Mouse (Mus musculus) layer of hippocampus, adult 11-12 months (tissue): ENCODE measurements around the gene Arl16.
"Not testable (repeated sequence)": the region's sequence is repeated elsewhere in the genome, so short reads cannot be mapped to it uniquely, and the experiment has no call there.

Source experiments
- DNase-seq: peaks from one replicate; pipeline ENCODE4 v3.0.0; 2022; ENCODE audit warnings: low spot score

The Arl16 gene

GRCm38 (mm10) chr11:120467051-120467735 lies at the start of gene Arl16:
Gene Arl16, minus strand, starts transcription at chr11:120467607.
- DNase-seq: peak; percentile 94

GRCm38 (mm10) chr11:120517147-120517546 lies 49.7 kb upstream of the Arl16 start:
- no peak for DNase-seq

GRCm38 (mm10) chr11:120515611-120516010 lies 48.2 kb upstream of the Arl16 start:
- peak; percentile 84 for DNase-seq

- DNase-seq: not testable (repeated sequence)
Observed at GRCm38 (mm10) chr11:120514262-120514661, 46.9 kb upstream of the Arl16 start.

- no peak for DNase-seq
Observed at GRCm38 (mm10) chr11:120512790-120513453, 45.5 kb upstream of the Arl16 start.

- DNase-seq: no peak
Observed at GRCm38 (mm10) chr11:120510375-120511030, 43.1 kb upstream of the Arl16 start.

- no peak for DNase-seq
Observed at GRCm38 (mm10) chr11:120509940-120510339, 42.5 kb upstream of the Arl16 start.

- DNase-seq: no peak
Observed at GRCm38 (mm10) chr11:120508290-120508870, 41.0 kb upstream of the Arl16 start.

- DNase-seq: no peak
Observed at GRCm38 (mm10) chr11:120507611-120508289, 40.3 kb upstream of the Arl16 start.

- no peak for DNase-seq
Observed at GRCm38 (mm10) chr11:120506899-120507298, 39.5 kb upstream of the Arl16 start.

- DNase-seq: no peak
Observed at GRCm38 (mm10) chr11:120505661-120506060, 38.3 kb upstream of the Arl16 start.

GRCm38 (mm10) chr11:120501701-120502100 lies 34.3 kb upstream of the Arl16 start:
- DNase-seq: no peak

GRCm38 (mm10) chr11:120501018-120501417 lies 33.6 kb upstream of the Arl16 start:
- no peak for DNase-seq

- no peak for DNase-seq
Observed at GRCm38 (mm10) chr11:120500357-120500756, 33.0 kb upstream of the Arl16 start.

- no peak for DNase-seq
Observed at GRCm38 (mm10) chr11:120499894-120500293, 32.5 kb upstream of the Arl16 start.

GRCm38 (mm10) chr11:120498891-120499290 lies 31.5 kb upstream of the Arl16 start:
- no peak for DNase-seq

GRCm38 (mm10) chr11:120498226-120498625 lies 30.8 kb upstream of the Arl16 start:
- no peak for DNase-seq

GRCm38 (mm10) chr11:120497436-120497835 lies 30.0 kb upstream of the Arl16 start:
- DNase-seq: no peak

GRCm38 (mm10) chr11:120493911-120494310 lies 26.5 kb upstream of the Arl16 start:
- DNase-seq: no peak

GRCm38 (mm10) chr11:120493351-120493750 lies 25.9 kb upstream of the Arl16 start:
- DNase-seq: no peak

- DNase-seq: no peak
Observed at GRCm38 (mm10) chr11:120492878-120493203, 25.4 kb upstream of the Arl16 start.
